Mouse (Mus musculus) layer of hippocampus, adult 18-20 months (tissue): ENCODE data around the gene Fbxw5. TPM values are rescaled to one million over a fixed set of nuclear protein-coding genes. Genes with fewer than 3 reads are reported as not detected.

Source experiments
- DNase-seq, 2 experiments: peaks; one replicate each; pipeline ENCODE4 v3.0.0; 2022; ENCODE audit warnings: low spot score in 2 of 2
- total RNA-seq, 2 experiments: library from RNA; stranded (reverse); gene quantifications; 2 replicates each; pipeline ENCODE4 v1.2.3; 2021

Fbxw5 gene
- total RNA-seq, 2 experiments from 2014 or later, result 114 to 115 TPM

- no peak for DNase-seq
Measured at GRCm38 (mm10) chr2:25477541-25477940, 23.0 kb upstream of the Fbxw5 start.

- DNase-seq, result peak in 1 of 2 experiments; percentile 84
Measured at GRCm38 (mm10) chr2:25477967-25478675, 22.4 kb upstream of the Fbxw5 start.

GRCm38 (mm10) chr2:25479551-25480311 is 20.8 kb upstream of the Fbxw5 start:
- DNase-seq, result no peak

GRCm38 (mm10) chr2:25480541-25480940 is 20.0 kb upstream of the Fbxw5 start:
- no peak for DNase-seq

GRCm38 (mm10) chr2:25482969-25483368 is 17.6 kb upstream of the Fbxw5 start:
- no peak for DNase-seq

- no peak for DNase-seq
Measured at GRCm38 (mm10) chr2:25484901-25485647, 15.5 kb upstream of the Fbxw5 start.

- no peak for DNase-seq
Measured at GRCm38 (mm10) chr2:25487965-25488670, 12.4 kb upstream of the Fbxw5 start.

- DNase-seq, result no peak
Measured at GRCm38 (mm10) chr2:25488671-25489068, 11.9 kb upstream of the Fbxw5 start.

- DNase-seq, result no peak
Measured at GRCm38 (mm10) chr2:25492988-25493387, 7.6 kb upstream of the Fbxw5 start.

- DNase-seq, result no peak
Measured at GRCm38 (mm10) chr2:25493476-25493961, 7.0 kb upstream of the Fbxw5 start, which contains the start of gene Lcn12. TSS of gene Lcn12 (minus strand) at chr2:25493911.

- DNase-seq, result peak in 1 of 2 experiments; percentile 47
Measured at GRCm38 (mm10) chr2:25496462-25496861, 4.1 kb upstream of the Fbxw5 start.

- no peak for DNase-seq
Measured at GRCm38 (mm10) chr2:25497846-25498575, 2.5 kb upstream of the Fbxw5 start.

GRCm38 (mm10) chr2:25498622-25499478 is 1.7 kb upstream of the Fbxw5 start:
- DNase-seq, result no peak

- peak in 1 of 2 experiments; percentile 26 for DNase-seq
Measured at GRCm38 (mm10) chr2:25500071-25500575, 427 bp upstream of the Fbxw5 start.

- DNase-seq, result no peak
Measured at GRCm38 (mm10) chr2:25501593-25502486, 1.3 kb downstream of the Fbxw5 start, which contains the start of gene C8g. TSS of gene C8g (minus strand) at chr2:25501719.

- no peak for DNase-seq
Measured at GRCm38 (mm10) chr2:25502726-25503125, 2.2 kb downstream of the Fbxw5 start.

GRCm38 (mm10) chr2:25504538-25504937 is 4.0 kb downstream of the Fbxw5 start:
- DNase-seq, result no peak

- DNase-seq, result no peak
Measured at GRCm38 (mm10) chr2:25505000-25505399, 4.5 kb downstream of the Fbxw5 start.
